Mouse (Mus musculus): Measurements from ENCODE around the gene Ube2j1. TPM values are rescaled to one million over a fixed set of nuclear protein-coding genes. Genes with fewer than 3 reads are reported as not detected.

The Ube2j1 gene
- total RNA-seq, 2 experiments from 2014 or later: 109 to 118 TPM

GRCm38 (mm10) chr4:33007443-33008217, 23.6 kb upstream of the Ube2j1 start:
- intact Hi-C loops (cut with DNase I): no loop called here
- no peak for DNase-seq (ENCODE audit: low spot score in 2 of 2)

DNA sequence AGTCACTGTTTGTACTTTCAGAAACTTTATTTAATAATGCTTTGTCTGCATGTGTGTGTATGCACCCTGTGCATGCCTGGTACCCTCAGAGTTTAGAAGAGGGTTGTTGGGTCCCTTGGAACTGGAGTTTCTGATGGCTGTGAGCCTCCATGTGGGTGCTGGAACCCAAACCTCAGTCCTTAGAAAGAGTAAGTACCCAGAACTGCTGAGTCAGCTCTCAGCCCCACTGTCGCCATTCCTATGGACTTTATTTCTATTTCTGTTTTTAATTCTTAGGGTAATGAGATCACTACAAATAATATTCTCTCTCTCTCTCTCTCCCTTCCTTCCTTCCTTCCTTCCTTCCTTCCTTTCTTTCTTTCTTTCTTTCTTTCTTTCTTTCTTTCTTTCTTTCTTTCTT, 21.1 kb upstream of the Ube2j1 start:
- no peak for DNase-seq (ENCODE audit: low spot score in 2 of 2)
- intact Hi-C loops (cut with DNase I): loop anchor here (10.0 kb wide), 1 partner anchor 265 kb away; no protein-coding TSS in a partner anchor

GRCm38 (mm10) chr4:33012484-33012883, 18.7 kb upstream of the Ube2j1 start:
- no peak for DNase-seq (ENCODE audit: low spot score in 2 of 2)

GRCm38 (mm10) chr4:33018361-33018999, 12.7 kb upstream of the Ube2j1 start:
- peak; percentile 91 to 94 for DNase-seq (ENCODE audit: low spot score in 2 of 2)
- intact Hi-C loops (cut with DNase I): loop anchor here (5.0 to 10.0 kb wide), 2 partner anchors 66 to 274 kb away; partner anchors contain the start of gene Ankrd6

More at GRCm38 (mm10) chr4:33012484-33012883, 18.7 kb upstream of the Ube2j1 start:
- intact Hi-C loops (cut with DNase I): loop anchor here (10.0 kb wide), 1 partner anchor 268 kb away; no protein-coding TSS in a partner anchor

GRCm38 (mm10) chr4:33024420-33024819, 6.8 kb upstream of the Ube2j1 start:
- intact Hi-C loops (cut with DNase I): no loop called here

DNA sequence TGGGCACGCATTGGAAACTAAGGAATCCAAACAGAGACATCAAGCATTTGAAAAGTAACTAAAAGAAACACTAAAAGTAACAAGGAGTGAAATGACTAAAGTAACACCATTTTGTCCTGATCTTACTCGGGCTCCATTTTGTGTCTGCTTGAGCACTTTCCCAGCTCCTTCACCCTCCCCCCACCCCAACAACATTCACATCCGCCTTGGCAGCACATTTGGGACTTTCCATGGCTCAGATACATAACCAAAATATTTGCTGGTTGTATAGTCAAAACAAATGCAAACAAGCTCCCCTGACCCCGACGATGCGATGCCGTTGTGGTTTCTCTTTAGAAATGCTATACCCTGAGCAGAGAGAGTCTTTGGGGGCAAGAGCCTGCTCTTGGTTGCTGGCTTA, 2.1 kb upstream of the Ube2j1 start:
- no peak for DNase-seq (ENCODE audit: low spot score in 2 of 2)
- intact Hi-C loops (cut with DNase I): no loop called here

More at GRCm38 (mm10) chr4:33024420-33024819, 6.8 kb upstream of the Ube2j1 start:
- no peak for DNase-seq (ENCODE audit: low spot score in 2 of 2)

DNA sequence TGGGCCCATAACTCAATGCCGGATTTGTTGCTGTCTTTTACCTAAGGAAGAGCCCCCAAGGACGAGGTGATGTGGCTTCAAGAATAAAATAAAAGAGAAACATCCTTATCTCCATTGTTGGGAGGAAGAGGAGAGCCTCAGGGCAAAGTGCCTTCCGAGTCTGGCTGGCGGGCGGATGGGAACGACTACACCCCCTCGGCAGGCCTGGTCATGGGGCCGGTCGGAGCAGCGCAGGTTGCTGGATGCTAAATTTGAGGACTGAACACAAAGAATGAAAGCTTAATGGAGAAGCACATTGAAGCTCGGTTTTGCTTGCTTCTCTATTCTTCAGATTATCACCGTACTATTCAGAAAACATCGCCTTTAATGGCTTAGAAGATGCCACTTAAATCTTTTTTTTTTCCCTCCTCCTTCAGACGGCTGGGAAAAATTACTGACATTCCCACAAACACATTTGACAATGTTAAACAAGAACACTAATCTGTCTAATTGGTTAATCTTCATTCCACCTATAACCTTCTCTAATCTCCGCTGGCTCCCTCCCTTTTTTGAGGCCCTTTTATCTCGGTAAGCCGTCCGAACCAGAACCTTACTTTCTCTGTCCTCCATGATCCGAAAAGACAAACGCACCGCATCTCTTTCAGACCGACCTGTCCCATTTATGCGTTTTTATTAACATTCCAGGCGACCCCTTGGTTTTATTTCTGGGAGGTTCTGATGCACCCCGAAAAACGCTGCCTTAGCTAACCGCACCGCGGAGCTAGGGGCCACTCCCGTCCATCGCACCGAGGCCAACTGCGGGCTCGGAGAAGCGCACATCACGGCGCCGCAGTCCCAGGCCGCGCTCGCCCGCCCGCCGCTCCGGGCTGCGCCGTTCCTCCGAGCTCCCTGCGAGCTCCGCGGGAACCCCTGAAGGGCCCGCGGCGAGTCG, 687 bp upstream of the Ube2j1 start:
- intact Hi-C loops (cut with DNase I): no loop called here

GRCm38 (mm10) chr4:33032045-33032444, 829 bp downstream of the Ube2j1 start:
- intact Hi-C loops (cut with DNase I): no loop called here
- DNase-seq (ENCODE audit: low spot score in 2 of 2): no peak

More for the DNA sequence above, 687 bp upstream of the Ube2j1 start:
- peak in 1 of 2 experiments; percentile 18 for DNase-seq (ENCODE audit: low spot score in 2 of 2)

DNA sequence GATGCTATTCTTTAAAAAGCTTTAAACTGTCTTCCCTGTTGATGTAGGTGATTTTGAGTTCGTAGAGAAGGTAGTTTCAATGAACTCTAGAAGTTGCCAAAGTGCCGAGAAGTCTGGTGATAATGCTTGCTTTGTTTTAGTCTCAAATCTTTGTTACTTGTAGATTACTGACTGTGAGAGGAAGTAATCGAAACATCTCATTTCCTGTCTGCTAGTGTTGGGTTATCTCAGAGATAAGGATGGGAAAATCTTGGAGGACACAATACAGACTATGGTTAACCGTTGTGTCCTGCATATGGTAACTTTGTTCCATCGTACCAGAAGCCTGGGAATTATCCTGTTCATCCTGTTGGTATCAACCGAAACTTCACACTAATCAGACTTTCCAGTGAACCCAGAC, 2.3 kb downstream of the Ube2j1 start:
- intact Hi-C loops (cut with DNase I): no loop called here

DNA sequence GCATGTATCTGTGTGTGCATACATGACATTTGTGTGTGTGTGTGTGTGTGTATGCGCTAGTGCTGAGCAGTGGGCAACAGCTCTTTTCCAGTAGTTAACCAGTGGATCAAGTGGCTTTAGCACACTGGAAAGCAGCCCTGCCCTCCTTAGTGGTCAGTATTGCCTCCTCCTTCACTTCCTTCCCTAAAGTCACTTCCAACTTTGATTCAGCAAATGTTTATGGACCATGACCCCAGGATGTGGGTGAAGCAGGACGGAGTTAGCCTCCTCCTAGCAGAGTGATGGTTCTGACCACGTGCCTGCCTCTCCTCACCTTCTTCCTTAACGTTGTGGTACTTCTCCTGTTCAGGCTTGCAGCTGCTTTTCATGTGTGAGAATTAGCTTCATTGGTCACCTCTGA, 8.6 kb downstream of the Ube2j1 start:
- DNase-seq (ENCODE audit: low spot score in 2 of 2): no peak
- intact Hi-C loops (cut with DNase I): no loop called here

More for the DNA sequence above, 2.3 kb downstream of the Ube2j1 start:
- DNase-seq (ENCODE audit: low spot score in 2 of 2): no peak

DNA sequence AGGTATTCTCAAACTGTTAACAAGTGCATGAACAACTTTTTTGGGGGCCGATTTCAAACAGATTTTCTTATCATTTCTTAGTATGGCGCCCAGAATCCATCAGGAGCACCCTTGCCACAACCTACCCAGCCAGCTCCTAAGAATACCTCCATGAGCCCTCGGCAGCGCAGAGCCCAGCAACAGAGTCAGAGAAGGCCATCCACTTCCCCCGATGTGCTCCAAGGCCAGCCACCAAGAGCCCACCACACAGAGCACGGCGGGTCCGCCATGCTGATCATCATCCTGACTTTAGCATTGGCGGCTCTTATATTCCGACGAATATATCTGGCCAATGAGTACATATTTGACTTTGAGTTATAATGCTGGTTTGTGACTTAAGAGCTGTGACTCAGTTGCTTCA, 18.4 kb downstream of the Ube2j1 start:
- intact Hi-C loops (cut with DNase I): no loop called here
- DNase-seq (ENCODE audit: low spot score in 2 of 2): no peak

GRCm38 (mm10) chr4:33052055-33052454, 20.8 kb downstream of the Ube2j1 start:
- intact Hi-C loops (cut with DNase I): no loop called here
- DNase-seq (ENCODE audit: low spot score in 2 of 2): peak; percentile 26 to 48

DNA sequence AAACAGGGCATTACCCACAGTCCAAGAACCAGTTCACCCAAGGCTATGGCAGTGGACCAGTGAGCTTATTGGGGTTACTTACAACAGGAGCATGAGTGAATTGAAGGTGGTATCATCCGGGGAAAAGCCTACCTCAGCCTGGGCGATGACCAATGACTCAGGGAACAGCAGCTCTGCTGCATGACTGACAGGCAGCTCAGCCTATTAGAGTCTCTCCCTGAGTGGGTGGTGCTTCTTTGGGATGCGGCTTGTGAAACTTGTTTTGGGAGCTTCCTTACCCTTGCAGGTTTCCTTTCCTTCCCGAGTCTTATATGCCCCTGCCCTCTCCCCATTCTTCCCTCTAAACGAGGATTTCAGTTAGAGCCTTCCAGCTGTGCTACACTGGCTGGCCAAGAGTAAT, 21.4 kb downstream of the Ube2j1 start:
- intact Hi-C loops (cut with DNase I): no loop called here
- no peak for DNase-seq (ENCODE audit: low spot score in 2 of 2)

GRCm38 (mm10) chr4:33054426-33054825, 23.2 kb downstream of the Ube2j1 start:
- intact Hi-C loops (cut with DNase I): no loop called here
- DNase-seq (ENCODE audit: low spot score in 2 of 2): no peak

DNA sequence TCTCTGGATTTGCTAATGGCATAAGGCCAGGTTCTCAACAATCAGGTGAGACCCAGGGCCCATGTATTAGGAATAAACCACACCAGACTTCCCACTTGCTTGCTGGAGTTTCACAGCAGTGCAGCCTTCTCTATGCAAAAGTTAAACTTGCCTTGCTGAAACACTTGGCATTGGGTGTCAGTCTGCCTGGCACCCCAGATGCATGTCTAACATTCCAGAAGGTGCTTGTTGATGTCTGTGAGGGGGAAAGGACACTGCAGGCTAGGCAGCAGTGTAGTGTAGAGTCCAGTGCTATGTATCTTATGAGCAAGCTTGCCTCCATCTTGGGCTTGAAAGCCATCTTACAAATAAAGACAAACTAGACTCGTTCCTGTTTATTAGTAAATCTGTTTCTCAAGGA, 25.1 kb downstream of the Ube2j1 start:
- intact Hi-C loops (cut with DNase I): no loop called here
- no peak for DNase-seq (ENCODE audit: low spot score in 2 of 2)

DNA sequence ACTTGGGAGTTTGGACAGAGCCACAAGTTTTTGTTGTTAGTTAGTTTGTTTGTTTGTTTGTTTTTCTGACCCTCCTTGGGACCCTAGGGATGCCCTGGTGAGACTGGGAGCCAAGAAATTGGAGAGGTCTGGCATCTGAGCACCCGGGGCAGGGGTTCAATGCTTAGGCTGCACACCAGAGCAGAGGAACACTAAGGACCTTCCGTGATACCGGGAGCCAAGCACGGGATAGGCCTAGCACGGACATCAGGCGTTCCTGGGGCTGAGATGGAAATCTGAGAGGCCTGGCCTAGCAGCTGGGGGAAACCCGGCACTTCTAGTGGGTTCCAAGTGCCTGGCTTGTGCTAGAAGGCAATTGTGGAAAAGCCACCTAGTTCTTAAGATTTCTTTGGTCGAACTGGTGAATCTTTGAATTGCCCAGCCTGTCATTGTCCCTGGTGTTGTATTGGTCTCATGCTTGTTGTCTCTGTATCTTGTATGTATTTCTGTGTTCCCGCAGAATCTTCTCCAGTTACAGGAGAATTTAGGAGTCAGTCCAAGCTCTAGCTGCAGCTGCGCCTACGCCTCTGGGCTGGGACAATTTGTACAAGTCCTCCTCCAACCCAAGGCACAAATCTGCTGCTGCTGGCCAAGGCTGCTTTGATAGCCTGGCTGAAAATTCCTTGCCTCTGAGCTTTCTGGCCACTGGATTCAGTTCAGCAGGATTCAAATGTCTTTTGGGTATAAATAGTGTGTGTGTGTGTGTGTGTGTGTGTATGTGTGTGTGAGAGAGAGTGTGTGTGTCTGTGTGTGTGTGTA, 26.9 kb downstream of the Ube2j1 start:
- intact Hi-C loops (cut with DNase I): no loop called here

GRCm38 (mm10) chr4:33061158-33061557, 29.9 kb downstream of the Ube2j1 start:
- no peak for DNase-seq (ENCODE audit: low spot score in 2 of 2)
- intact Hi-C loops (cut with DNase I): no loop called here

More for the DNA sequence above, 26.9 kb downstream of the Ube2j1 start:
- peak; percentile 39 to 71 for DNase-seq (ENCODE audit: low spot score in 2 of 2)

DNA sequence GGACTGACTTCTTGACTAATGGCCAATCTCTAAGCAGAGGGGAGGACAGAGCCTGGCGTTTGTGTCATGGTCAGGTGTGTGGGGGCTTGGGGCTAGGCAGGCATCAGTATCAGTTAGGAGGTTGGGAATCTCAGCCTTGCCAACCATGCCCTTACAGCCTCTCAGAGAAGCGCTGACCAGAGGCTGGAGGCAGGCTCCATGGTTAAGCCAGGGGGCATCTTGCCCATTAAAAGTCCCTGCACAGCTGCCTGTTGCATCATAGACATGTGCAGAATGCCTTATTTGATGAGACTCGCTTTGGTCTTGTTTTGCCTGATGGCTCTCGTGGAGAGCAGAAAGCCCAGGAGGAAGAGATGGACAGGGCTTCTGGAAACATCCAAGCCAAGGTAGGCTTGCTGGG, 31.8 kb downstream of the Ube2j1 start, which contains the start of gene Gabrr2:
Gabrr2 (plus strand) TSS at position 19 of the 400 bp plus-strand sequence.
- intact Hi-C loops (cut with DNase I): no loop called here
- no peak for DNase-seq (ENCODE audit: low spot score in 2 of 2)

GRCm38 (mm10) chr4:33064986-33065385, 33.8 kb downstream of the Ube2j1 start:
- intact Hi-C loops (cut with DNase I): no loop called here

More at GRCm38 (mm10) chr4:33064986-33065385, 33.8 kb downstream of the Ube2j1 start:
- DNase-seq (ENCODE audit: low spot score in 2 of 2): no peak
